Mouse (Mus musculus) inflammation-experienced regulatory T-cells (primary cell): ENCODE measurements around the gene Tspyl2. TPM values are rescaled to one million over a fixed set of nuclear protein-coding genes. Genes with fewer than 3 reads are reported as not detected.

ENCODE experiments used
- polyA plus RNA-seq, 2 experiments: library from polyadenylated mRNA; unstranded; fragments of 100-300 nt; shearing (Covaris generic); gene quantifications; one replicate each; pipeline ENCODE4 v1.2.1; 2017

Gene Tspyl2
- 10 to 100 TPM; 35.6 to 46.6 TPM for polyA plus RNA-seq

GRCm38 (mm10) chrX:152342358-152342901, at the start of gene Tspyl2:
TSS of gene Tspyl2 (minus strand) at chrX:152342425.

GRCm38 (mm10) chrX:152368397-152369273, 26.4 kb upstream of the Tspyl2 start, which contains the start of gene Gpr173:
TSS of gene Gpr173 (minus strand) at chrX:152368704.

GRCm38 (mm10) chrX:152326996-152327688, 15.1 kb downstream of the Tspyl2 start, which contains the start of gene Kantr:
TSS of gene Kantr (minus strand) at chrX:152327495.

Other genes with a start within 250 kb of the Tspyl2 start
- under 1 TPM in 1 of 2 experiments, not detected in 1; 0.39 TPM for gene Iqsec2, start 198.2 kb downstream of the Tspyl2 start, polyA plus RNA-seq
- gene Kdm5c, start 109.4 kb downstream of the Tspyl2 start, polyA plus RNA-seq, result 10 to 100 TPM; 38.0 to 50.1 TPM
- gene Kantr, start 14.9 kb downstream of the Tspyl2 start, polyA plus RNA-seq, result 10 to 100 TPM; 17.8 to 30.0 TPM
- not detected for gene Gpr173, start 26.3 kb upstream of the Tspyl2 start, polyA plus RNA-seq
- gene Cldn34a, start 220.9 kb upstream of the Tspyl2 start, polyA plus RNA-seq, result not detected